Mouse (Mus musculus) embryonic fibroblast, embryonic 13.5 days (primary cell): Measurements from ENCODE around the gene Cpt1c. TPM values are rescaled to one million over a fixed set of nuclear protein-coding genes. Genes with fewer than 3 reads are reported as not detected.

Experiments used
- H3K27ac ChIP-seq: 2 replicates; pipeline ENCODE4 v1.5.1; 2012; ENCODE audit warnings: low read length, control low read depth, inconsistent platforms; ENCODE audit not compliant: insufficient read depth
- H3K4me1 ChIP-seq: 2 replicates; pipeline ENCODE4 v1.6.1; 2011; ENCODE audit warnings: low read length; ENCODE audit not compliant: control insufficient read depth, insufficient read depth
- H3K4me3 ChIP-seq: 2 replicates; pipeline ENCODE4 v1.5.1; 2011; ENCODE audit warnings: mild to moderate bottlenecking, control low read depth, low read length; ENCODE audit not compliant: insufficient read depth
- CTCF ChIP-seq: IDR thresholded peaks from 2 replicates; pipeline ENCODE4 v1.5.1; 2011; ENCODE audit warnings: mild to moderate bottlenecking, control low read depth, low read length, moderate library complexity, borderline replicate concordance; ENCODE audit not compliant: insufficient read depth
- POLR2A ChIP-seq: IDR thresholded peaks from 2 replicates; pipeline ENCODE4 v1.6.1; 2011; ENCODE audit warnings: low read depth, mild to moderate bottlenecking, control low read depth, low read length, moderate library complexity
- polyA plus RNA-seq: library from polyadenylated mRNA; stranded (reverse); fragments of >200 nt; gene quantifications from 2 replicates; pipeline ENCODE4 v1.2.4, GENCODE M21; 2011; ENCODE audit warnings: low read depth; ENCODE audit not compliant: missing spikeins, insufficient read length

Cpt1c gene
- polyA plus RNA-seq, 1 experiment: 82.5 TPM

DNA sequence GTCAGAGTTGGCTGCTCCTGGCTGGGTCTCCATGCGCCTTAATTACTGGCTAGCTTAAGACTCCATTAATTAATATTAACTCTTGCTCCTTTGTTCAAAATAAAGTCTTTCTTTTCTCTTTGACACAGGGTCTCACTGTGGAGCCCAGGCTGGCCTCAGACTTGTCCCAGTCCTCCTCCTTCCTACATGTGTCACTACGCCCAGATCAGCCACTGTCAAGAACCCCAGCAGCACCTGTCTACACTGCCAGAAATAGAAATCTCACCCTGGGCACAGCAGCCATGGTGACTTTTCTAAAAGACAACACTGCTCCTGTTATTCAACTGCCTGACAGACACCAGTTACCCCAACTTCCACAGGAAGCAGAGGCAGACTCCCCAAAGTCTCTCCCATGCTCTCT lies 60.3 kb downstream of the Cpt1c start:
- Histone ChIP-seq H3K27ac (no peak overlapping the region), H3K4me3 (no peak overlapping the region), H3K4me1 (no peaks in the 10 kb centered on the region; the same call in 1 of the 2 replicates)
- TF ChIP-seq POLR2A: no peak
- TF ChIP-seq CTCF: no peak

Other genes starting within 250 kb of the Cpt1c start
- gene Vrk3, start 226.4 kb downstream of the Cpt1c start, polyA plus RNA-seq: 26.3 and 27.4 TPM in 2 replicates
- 0.12 and 0.53 TPM in 2 replicates for gene Zfp473, start 223.8 kb downstream of the Cpt1c start, polyA plus RNA-seq
- gene Nup62, start 158.8 kb downstream of the Cpt1c start, polyA plus RNA-seq: 41.1 and 41.2 TPM in 2 replicates
- 2.1 and 2.3 TPM in 2 replicates for gene Il4i1, start 158.5 kb downstream of the Cpt1c start, polyA plus RNA-seq
- 342 and 471 TPM in 2 replicates for gene Atf5, start 158.2 kb downstream of the Cpt1c start, polyA plus RNA-seq
- gene Akt1s1, start 125.9 kb downstream of the Cpt1c start, polyA plus RNA-seq: 80.0 and 84.2 TPM in 2 replicates
- gene Tbc1d17, start 125.8 kb downstream of the Cpt1c start, polyA plus RNA-seq: 26.9 and 33.8 TPM in 2 replicates
- gene Pnkp, start 117.7 kb downstream of the Cpt1c start, polyA plus RNA-seq: 24.7 and 30.6 TPM in 2 replicates
- gene Ptov1, start 105.1 kb downstream of the Cpt1c start, polyA plus RNA-seq: 144 and 160 TPM in 2 replicates
- gene Med25, start 82.1 kb downstream of the Cpt1c start, polyA plus RNA-seq: 33.4 and 42.8 TPM in 2 replicates
- 11.1 and 11.5 TPM in 2 replicates for gene Fuz, start 78.8 kb downstream of the Cpt1c start, polyA plus RNA-seq
- 129 and 132 TPM in 2 replicates for gene Ap2a1, start 45.4 kb downstream of the Cpt1c start, polyA plus RNA-seq
- gene Tsks, start 31.6 kb downstream of the Cpt1c start, polyA plus RNA-seq: not detected in 2 replicates
- 403 and 439 TPM in 2 replicates for gene Prmt1, start 11.7 kb upstream of the Cpt1c start, polyA plus RNA-seq
- 62.2 and 75.1 TPM in 2 replicates for gene Irf3, start 22.8 kb upstream of the Cpt1c start, polyA plus RNA-seq
- gene Bcl2l12, start 23.9 kb upstream of the Cpt1c start, polyA plus RNA-seq: 31.8 and 37.1 TPM in 2 replicates
- gene Scaf1, start 41.5 kb upstream of the Cpt1c start, polyA plus RNA-seq: 75.4 and 79.8 TPM in 2 replicates
- gene Rras, start 43.1 kb upstream of the Cpt1c start, polyA plus RNA-seq: 83.0 and 116 TPM in 2 replicates
- gene Prr12, start 78.0 kb upstream of the Cpt1c start, polyA plus RNA-seq: 15.4 and 16.9 TPM in 2 replicates
- gene Nosip, start 87.6 kb upstream of the Cpt1c start, polyA plus RNA-seq: 33.0 and 38.0 TPM in 2 replicates
- 15.1 and 17.5 TPM in 2 replicates for gene Prrg2, start 87.8 kb upstream of the Cpt1c start, polyA plus RNA-seq
- 439 and 601 TPM in 2 replicates for gene Rcn3, start 117.4 kb upstream of the Cpt1c start, polyA plus RNA-seq
- 41.5 and 64.3 TPM in 2 replicates for gene Fcgrt, start 129.0 kb upstream of the Cpt1c start, polyA plus RNA-seq
- gene Rps11, start 149.6 kb upstream of the Cpt1c start, polyA plus RNA-seq: 1,929 and 1,977 TPM in 2 replicates
- gene Rpl13a, start 153.9 kb upstream of the Cpt1c start, polyA plus RNA-seq: 3,288 and 3,370 TPM in 2 replicates
- gene Gm45713, start 161.4 kb upstream of the Cpt1c start, polyA plus RNA-seq: 1.8 TPM in 2 replicates
- gene Flt3l, start 161.6 kb upstream of the Cpt1c start, polyA plus RNA-seq: 9.4 and 17.1 TPM in 2 replicates
- gene Pih1d1, start 179.5 kb upstream of the Cpt1c start, polyA plus RNA-seq: 45.6 and 56.2 TPM in 2 replicates
- gene Aldh16a1, start 179.7 kb upstream of the Cpt1c start, polyA plus RNA-seq: 24.9 and 25.0 TPM in 2 replicates
- gene Slc17a7, start 189.1 kb upstream of the Cpt1c start, polyA plus RNA-seq: 0.28 and 0.58 TPM in 2 replicates
- gene Gfy, start 204.7 kb upstream of the Cpt1c start, polyA plus RNA-seq: not detected in 2 replicates
- not detected in 2 replicates for gene Pth2, start 206.1 kb upstream of the Cpt1c start, polyA plus RNA-seq
- not detected in 2 replicates for gene Ccdc155, start 230.0 kb upstream of the Cpt1c start, polyA plus RNA-seq
- gene Dkkl1, start 237.3 kb upstream of the Cpt1c start, polyA plus RNA-seq: not detected in 2 replicates
- 79.9 and 94.3 TPM in 2 replicates for gene Tead2, start 240.9 kb upstream of the Cpt1c start, polyA plus RNA-seq